Mouse (Mus musculus) midbrain, embryonic 11.5 days (tissue): ENCODE data around the gene Gm20431. TPM values are rescaled to one million over a fixed set of nuclear protein-coding genes. Genes with fewer than 3 reads are reported as not detected.
"Not testable (repeated sequence)": the region's sequence is repeated elsewhere in the genome, so short reads cannot be mapped to it uniquely, and the experiment has no call there.

Experiments
- ATAC-seq: fragments of 200-750 bp; cut with Nextera tagmentation; 2 replicates; pipeline ENCODE4 v1.8.0; 2017; ENCODE audit warnings: moderate TSS enrichment, moderate library complexity; ENCODE audit not compliant: low FRiP score
- DNase-seq: peaks from one replicate; pipeline ENCODE4 v3.0.0; 2015; ENCODE audit warnings: low spot score; ENCODE audit errors: missing footprints
- H3K27ac ChIP-seq: fragments of 300-500 bp; sonication (generic); 2 replicates; pipeline ENCODE4 v1.5.1; 2014; ENCODE audit warnings: low read depth, low read length
- H3K27me3 ChIP-seq: fragments of 300-500 bp; sonication (generic); 2 replicates; pipeline ENCODE4 v1.6.1; 2014; ENCODE audit warnings: mild to moderate bottlenecking, low read length, moderate library complexity, mixed read lengths; ENCODE audit not compliant: control insufficient read depth, insufficient read depth
- H3K36me3 ChIP-seq: fragments of 300-500 bp; sonication (generic); 2 replicates; pipeline ENCODE4 v1.6.1; 2014; ENCODE audit warnings: mild to moderate bottlenecking, low read length, moderate library complexity, mixed read lengths; ENCODE audit not compliant: control insufficient read depth, insufficient read depth
- H3K4me1 ChIP-seq: fragments of 300-500 bp; sonication (generic); 2 replicates; pipeline ENCODE4 v1.6.1; 2014; ENCODE audit warnings: low read length; ENCODE audit not compliant: control insufficient read depth, insufficient read depth
- H3K4me2 ChIP-seq: fragments of 300-500 bp; sonication (generic); 2 replicates; pipeline ENCODE4 v1.6.1; 2014; ENCODE audit warnings: mild to moderate bottlenecking, moderate library complexity
- H3K4me3 ChIP-seq: fragments of 300-500 bp; sonication (generic); 2 replicates; pipeline ENCODE4 v1.5.1; 2014; ENCODE audit warnings: low read depth, low read length
- H3K9ac ChIP-seq: fragments of 300-500 bp; sonication (generic); 2 replicates; pipeline ENCODE4 v1.6.1; 2014; ENCODE audit warnings: low read length
- H3K9me3 ChIP-seq: fragments of 300-500 bp; sonication (generic); 2 replicates; pipeline ENCODE4 v1.6.1; 2016; ENCODE audit warnings: low read length; ENCODE audit not compliant: control insufficient read depth
- WGBS: fragments of 180-500 bp; shearing (Covaris S2); extraction: QIAGEN DNeasy Blood & Tissue Kit; methylation state at CpG from one replicate; pipeline ENCODE4 v1.1.7; 2014; 5-methylcytosine and 5-hydroxymethylcytosine counted together
- polyA plus RNA-seq: library from polyadenylated mRNA; unstranded; fragments of >200 nt; fragmentation: Nextera tagmentation; extraction: Ambion mirVana; gene quantifications from 2 replicates; pipeline ENCODE4 v1.2.1, GENCODE M21; 2014

Gm20431 gene
- polyA plus RNA-seq, 1 experiment from 2014 or later = 5.9 TPM

GRCm38 (mm10) chr2:167656629-167657478, 4.4 kb downstream of the Gm20431 start:
- peaks cover 3% of the 10 kb centered on the region; the same call in 1 of the 2 replicates for H3K36me3 ChIP-seq
- no peak for DNase-seq
- no peaks in the 10 kb centered on the region for H3K9me3 ChIP-seq
- H3K27ac ChIP-seq = no peak overlapping the region
- no peak for ATAC-seq
- 84% methylated on average over 16 of the region's 16 CpGs for WGBS
- peaks cover 14% of the 10 kb centered on the region for H3K4me1 ChIP-seq
- no peak overlapping the region for H3K4me3 ChIP-seq
- no peaks in the 10 kb centered on the region for H3K27me3 ChIP-seq
- no peak overlapping the region for H3K9ac ChIP-seq
- no peak overlapping the region for H3K4me2 ChIP-seq

GRCm38 (mm10) chr2:167654911-167655600, 6.2 kb downstream of the Gm20431 start:
- H3K4me1 ChIP-seq = peaks cover 4% of the 10 kb centered on the region
- H3K27ac ChIP-seq = no peak overlapping the region
- DNase-seq (no peak), ATAC-seq (no peak)
- 89% methylated on average over 10 of the region's 10 CpGs for WGBS
- no peak overlapping the region for H3K4me3 ChIP-seq
- peaks cover 3% of the 10 kb centered on the region; the same call in 1 of the 2 replicates for H3K36me3 ChIP-seq
- no peaks in the 10 kb centered on the region for H3K27me3 ChIP-seq
- H3K9ac ChIP-seq = 0 out of 2 replicates have a peak overlapping the region, but pooled peaks have one; percentile 12
- H3K4me2 ChIP-seq = no peak overlapping the region
- H3K9me3 ChIP-seq = no peaks in the 10 kb centered on the region

DNA sequence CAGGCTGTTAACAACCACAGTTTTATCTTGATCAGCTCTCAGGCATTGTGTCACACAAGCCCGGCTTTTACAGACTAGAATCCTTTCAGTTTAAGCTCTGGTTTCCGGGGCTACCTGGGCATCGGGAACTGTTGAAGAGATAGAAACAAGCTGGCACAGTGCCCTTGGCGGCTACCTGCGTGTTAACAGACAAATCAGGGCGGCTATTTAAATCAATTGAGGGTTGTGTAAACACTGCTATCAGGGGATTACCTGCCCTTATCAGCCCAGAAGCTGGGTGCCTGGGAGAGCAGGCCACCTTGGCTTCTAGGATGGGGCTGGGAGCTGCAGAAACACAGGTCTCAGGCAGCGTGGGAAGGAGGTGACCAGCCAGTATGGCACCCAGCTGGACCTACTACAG, 8.6 kb downstream of the Gm20431 start:
- ATAC-seq (no peak), DNase-seq (no peak)
- Histone ChIP-seq H3K4me1 (no peaks in the 10 kb centered on the region), H3K9ac (no peak overlapping the region), H3K27me3 (no peaks in the 10 kb centered on the region), H3K9me3 (no peaks in the 10 kb centered on the region), H3K4me3 (no peak overlapping the region), H3K4me2 (no peak overlapping the region), H3K27ac (no peak overlapping the region), H3K36me3 (peaks cover 3% of the 10 kb centered on the region; the same call in 1 of the 2 replicates)
- WGBS = 89% methylated on average over 7 of the region's 7 CpGs

GRCm38 (mm10) chr2:167651622-167652021, 9.7 kb downstream of the Gm20431 start:
- no peaks in the 10 kb centered on the region for H3K9me3 ChIP-seq
- no peaks in the 10 kb centered on the region for H3K4me1 ChIP-seq
- peaks cover 3% of the 10 kb centered on the region; the same call in 1 of the 2 replicates for H3K36me3 ChIP-seq
- no peak overlapping the region for H3K27ac ChIP-seq
- H3K4me2 ChIP-seq = no peak overlapping the region
- ATAC-seq (no peak), DNase-seq (no peak)
- no peak overlapping the region for H3K4me3 ChIP-seq
- WGBS = 85% methylated on average over 9 of the region's 9 CpGs
- H3K27me3 ChIP-seq = no peaks in the 10 kb centered on the region
- no peak overlapping the region for H3K9ac ChIP-seq

GRCm38 (mm10) chr2:167649290-167650032, 11.8 kb downstream of the Gm20431 start:
- no peaks in the 10 kb centered on the region for H3K4me1 ChIP-seq
- H3K27ac ChIP-seq = no peak overlapping the region
- H3K9me3 ChIP-seq = no peaks in the 10 kb centered on the region
- no peak for ATAC-seq
- H3K9ac ChIP-seq = no peak overlapping the region
- WGBS = 93% methylated on average over 12 of the region's 12 CpGs
- no peak overlapping the region for H3K4me2 ChIP-seq
- DNase-seq = no peak
- H3K27me3 ChIP-seq = no peaks in the 10 kb centered on the region
- no peak overlapping the region for H3K4me3 ChIP-seq
- peaks cover 5% of the 10 kb centered on the region; the same call in 1 of the 2 replicates for H3K36me3 ChIP-seq

- Histone ChIP-seq H3K4me3 (no peak overlapping the region), H3K36me3 (peaks cover 2% of the 10 kb centered on the region; the same call in 1 of the 2 replicates), H3K4me2 (no peak overlapping the region), H3K27me3 (no peaks in the 10 kb centered on the region), H3K9ac (no peak overlapping the region), H3K4me1 (no peaks in the 10 kb centered on the region), H3K27ac (no peak overlapping the region), H3K9me3 (no peaks in the 10 kb centered on the region)
- DNase-seq (no peak), ATAC-seq (no peak)
- 89% methylated on average over 4 of the region's 4 CpGs for WGBS
Measured at GRCm38 (mm10) chr2:167646411-167646810, 14.9 kb downstream of the Gm20431 start.

- ATAC-seq, H3K9me3 ChIP-seq, DNase-seq, H3K9ac ChIP-seq, H3K27ac ChIP-seq, H3K27me3 ChIP-seq, H3K4me3 ChIP-seq, H3K36me3 ChIP-seq, H3K4me1 ChIP-seq, H3K4me2 ChIP-seq: not testable (repeated sequence)
- WGBS = 87% methylated on average over 13 of the region's 13 CpGs
Measured at GRCm38 (mm10) chr2:167643356-167644052, 17.8 kb downstream of the Gm20431 start.

GRCm38 (mm10) chr2:167642164-167642563, 19.1 kb downstream of the Gm20431 start:
- Histone ChIP-seq H3K27ac (no peak overlapping the region), H3K36me3 (peaks cover 2% of the 10 kb centered on the region; the same call in 1 of the 2 replicates)

More at GRCm38 (mm10) chr2:167642164-167642563, 19.1 kb downstream of the Gm20431 start:
- H3K4me3 ChIP-seq = no peak overlapping the region
- no peak for DNase-seq
- H3K27me3 ChIP-seq = no peaks in the 10 kb centered on the region
- H3K4me2 ChIP-seq = no peak overlapping the region
- ATAC-seq = no peak
- WGBS = 93% methylated on average over 6 of the region's 6 CpGs
- no peaks in the 10 kb centered on the region for H3K4me1 ChIP-seq
- no peak overlapping the region for H3K9ac ChIP-seq
- no peaks in the 10 kb centered on the region for H3K9me3 ChIP-seq
